Mouse (Mus musculus) heart, embryonic 16.5 days (tissue): Measurements from ENCODE around the gene Adamts9. TPM values are rescaled to one million over a fixed set of nuclear protein-coding genes. Genes with fewer than 3 reads are reported as not detected.

ENCODE experiments used
- ATAC-seq: fragments of 200-750 bp; cut with Nextera tagmentation; replicated peaks from 2 replicates; pipeline ENCODE4 v1.8.0; 2017; ENCODE audit warnings: moderate number of reproducible peaks; ENCODE audit not compliant: insufficient read depth, low FRiP score; ENCODE audit errors: extremely low read depth
- H3K27ac ChIP-seq: fragments of 300-500 bp; sonication (generic); 2 replicates; pipeline ENCODE4 v1.5.1; 2014; ENCODE audit warnings: mild to moderate bottlenecking, low read length, control low read depth, moderate library complexity
- H3K27me3 ChIP-seq: fragments of 300-500 bp; sonication (generic); 2 replicates; pipeline ENCODE4 v1.6.1; 2014; ENCODE audit warnings: low read length, mixed read lengths; ENCODE audit not compliant: control insufficient read depth, insufficient read depth
- H3K36me3 ChIP-seq: fragments of 300-500 bp; sonication (generic); 2 replicates; pipeline ENCODE4 v1.6.1; 2014; ENCODE audit not compliant: control insufficient read depth, insufficient read depth
- H3K4me1 ChIP-seq: fragments of 300-500 bp; sonication (generic); 2 replicates; pipeline ENCODE4 v1.6.1; 2014; ENCODE audit warnings: low read length, mixed read lengths; ENCODE audit not compliant: control insufficient read depth, insufficient read depth
- H3K4me2 ChIP-seq: fragments of 300-500 bp; sonication (generic); 2 replicates; pipeline ENCODE4 v1.6.1; 2014; ENCODE audit warnings: low read depth, mild to moderate bottlenecking, control low read depth, low read length
- H3K4me3 ChIP-seq: fragments of 300-500 bp; sonication (generic); 2 replicates; pipeline ENCODE4 v1.5.1; 2014; ENCODE audit warnings: mild to moderate bottlenecking, control low read depth, low read length
- H3K9ac ChIP-seq: fragments of 300-500 bp; sonication (generic); 2 replicates; pipeline ENCODE4 v1.6.1; 2014; ENCODE audit warnings: low read length, control low read depth
- H3K9me3 ChIP-seq: fragments of 300-500 bp; sonication (generic); replicated peaks from 2 replicates; pipeline ENCODE4 v1.6.1; 2016; ENCODE audit warnings: low read length; ENCODE audit not compliant: control insufficient read depth
- WGBS: fragments of 180-500 bp; shearing (Covaris S2); extraction: QIAGEN DNeasy Blood & Tissue Kit; methylation state at CpG from one replicate; pipeline ENCODE4 v1.1.7; 2014; 5-methylcytosine and 5-hydroxymethylcytosine counted together
- polyA plus RNA-seq: library from polyadenylated mRNA; unstranded; fragments of >200 nt; fragmentation: Nextera tagmentation; extraction: Ambion mirVana; gene quantifications from 2 replicates; pipeline ENCODE4 v1.2.1, GENCODE M21; 2015

Gene Adamts9
- polyA plus RNA-seq, 1 experiment from 2014 or later, result 6.3 TPM

DNA sequence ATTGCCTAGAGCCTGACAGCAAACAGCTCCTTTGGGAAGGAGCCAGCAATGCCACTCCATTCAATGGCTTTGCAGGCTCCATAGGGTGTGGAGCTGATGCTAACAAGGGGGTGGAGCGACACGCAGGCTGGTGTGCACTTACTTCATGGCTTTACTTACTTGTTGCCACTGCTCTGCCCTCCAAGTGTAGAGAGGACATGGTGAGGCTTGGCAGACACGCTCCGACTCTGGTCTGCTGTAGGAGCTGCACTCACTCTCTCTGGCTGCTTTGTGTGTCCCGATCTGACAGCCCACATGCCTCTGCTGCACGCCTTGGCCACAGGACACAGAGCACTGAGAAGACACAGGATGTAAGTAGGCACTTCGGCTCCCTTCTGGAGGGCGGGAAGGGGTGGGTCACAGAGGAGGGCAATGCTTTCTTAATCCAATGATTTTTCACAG lies 127.0 kb downstream of the Adamts9 start, which contains the start of gene A730049H05Rik:
TSS of gene A730049H05Rik (plus strand) at position 168 of the 441 bp plus-strand sequence.
- WGBS, result 22% methylated on average over 8 of the region's 8 CpGs
- ATAC-seq, result peak; percentile 89
- peak within 1 kb of the TSS; percentile 15 for H3K4me3 ChIP-seq
- H3K36me3 ChIP-seq, result peaks cover 15% of the 10 kb centered on the region
- H3K27me3 ChIP-seq, result no peaks in the 10 kb centered on the region
- peak within 1 kb of the TSS; percentile 45 for H3K4me2 ChIP-seq
- peaks cover 19% of the 10 kb centered on the region for H3K4me1 ChIP-seq
- H3K9ac ChIP-seq, result peak within 1 kb of the TSS; percentile 8; the same call in 1 of the 2 replicates
- no peaks in the 10 kb centered on the region for H3K9me3 ChIP-seq
- peak within 1 kb of the TSS; percentile 50 for H3K27ac ChIP-seq

DNA sequence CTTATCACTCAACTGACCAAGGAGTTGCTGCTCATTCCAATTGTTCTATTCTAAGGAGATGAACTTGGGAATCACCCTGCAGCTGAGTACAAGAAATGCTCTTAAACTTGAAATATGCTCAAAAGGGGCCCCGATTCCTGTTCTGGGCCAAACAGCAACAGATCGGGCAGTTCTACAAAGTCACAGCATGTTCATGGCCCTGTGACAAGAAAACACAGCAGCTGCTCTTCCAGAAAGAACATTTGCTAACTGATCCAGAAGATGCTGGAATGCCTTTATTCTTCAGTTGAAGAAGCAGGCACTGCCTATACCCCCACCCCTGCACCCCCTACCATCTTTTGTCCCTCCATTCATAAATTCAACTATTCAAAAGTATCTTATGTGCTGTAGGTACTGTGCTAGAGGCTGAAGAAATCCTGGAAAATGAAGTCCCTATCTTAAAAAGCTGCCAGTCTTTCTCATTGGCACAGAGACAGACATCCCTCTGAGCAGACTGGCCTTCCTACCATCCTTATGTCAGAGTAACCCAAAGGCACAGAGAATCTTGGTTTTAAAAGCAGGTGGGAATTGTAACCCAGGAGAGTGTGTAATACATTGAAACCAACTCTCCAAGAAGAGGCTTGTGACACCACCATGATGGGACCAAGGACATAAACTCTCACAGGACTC lies 130.5 kb downstream of the Adamts9 start:
- Histone ChIP-seq H3K27me3 (no peaks in the 10 kb centered on the region), H3K36me3 (peaks cover 17% of the 10 kb centered on the region), H3K9ac (no peak overlapping the region), H3K4me1 (peaks cover 19% of the 10 kb centered on the region), H3K9me3 (no peaks in the 10 kb centered on the region), H3K4me2 (no peak overlapping the region), H3K4me3 (no peak overlapping the region), H3K27ac (no peak overlapping the region)
- ATAC-seq, result no peak
- 59% methylated on average over 2 of the region's 2 CpGs for WGBS

DNA sequence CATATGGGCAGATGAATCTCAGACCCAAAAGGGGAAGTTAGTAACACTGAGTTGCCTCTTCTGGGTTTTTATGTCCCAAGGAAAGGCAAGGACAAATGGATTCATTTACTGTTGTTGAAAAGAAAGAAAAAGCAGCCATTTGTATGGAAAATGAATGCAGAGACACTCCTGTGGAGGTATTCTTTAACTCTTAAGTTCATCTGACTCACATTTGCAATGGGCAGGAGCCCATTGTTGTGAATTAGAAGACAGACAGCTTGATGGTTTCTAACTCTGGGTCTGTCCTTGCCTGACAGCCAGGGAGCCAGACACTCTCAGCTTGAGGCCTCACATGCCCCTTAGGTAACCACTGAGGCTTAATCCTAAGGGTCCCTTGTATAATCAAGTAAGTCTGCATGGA lies 131.7 kb downstream of the Adamts9 start:
- peaks cover 25% of the 10 kb centered on the region for H3K36me3 ChIP-seq
- no peak overlapping the region for H3K27ac ChIP-seq
- no peak for ATAC-seq
- H3K9ac ChIP-seq, result no peak overlapping the region
- H3K4me1 ChIP-seq, result peaks cover 18% of the 10 kb centered on the region
- no peaks in the 10 kb centered on the region for H3K27me3 ChIP-seq
- H3K4me3 ChIP-seq, result no peak overlapping the region
- no peaks in the 10 kb centered on the region for H3K9me3 ChIP-seq
- no peak overlapping the region for H3K4me2 ChIP-seq

GRCm38 (mm10) chr6:92810628-92811027 lies 132.7 kb downstream of the Adamts9 start:
- no peaks in the 10 kb centered on the region for H3K27me3 ChIP-seq
- 96% methylated on average over 2 of the region's 2 CpGs for WGBS
- no peak overlapping the region for H3K9ac ChIP-seq
- H3K4me3 ChIP-seq, result no peak overlapping the region
- no peak for ATAC-seq
- H3K4me2 ChIP-seq, result no peak overlapping the region
- no peaks in the 10 kb centered on the region for H3K9me3 ChIP-seq
- H3K27ac ChIP-seq, result no peak overlapping the region
- H3K36me3 ChIP-seq, result peaks cover 32% of the 10 kb centered on the region
- H3K4me1 ChIP-seq, result peaks cover 13% of the 10 kb centered on the region

DNA sequence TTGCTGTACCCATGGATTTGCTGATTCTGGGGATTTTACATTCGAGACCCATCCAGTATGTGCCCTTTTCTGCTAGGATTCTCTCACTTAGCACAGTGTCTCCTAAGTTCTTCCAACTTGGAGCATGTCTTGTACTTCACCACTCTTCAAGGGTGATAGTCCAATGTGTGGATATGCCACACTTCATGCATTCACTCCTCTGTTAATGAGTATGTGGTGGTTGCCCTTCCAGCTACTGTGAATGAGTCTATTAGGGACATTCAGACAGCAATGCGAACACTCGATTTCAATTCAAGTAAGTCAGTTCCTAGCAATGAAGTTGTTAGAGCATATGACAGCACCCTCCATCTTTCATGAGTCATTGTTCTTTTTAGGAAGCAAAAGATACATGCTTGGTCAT lies 133.5 kb downstream of the Adamts9 start:
- Histone ChIP-seq H3K4me2 (no peak overlapping the region), H3K4me1 (peaks cover 12% of the 10 kb centered on the region), H3K9ac (no peak overlapping the region), H3K36me3 (peaks cover 33% of the 10 kb centered on the region), H3K27ac (no peak overlapping the region), H3K4me3 (no peak overlapping the region), H3K9me3 (no peaks in the 10 kb centered on the region), H3K27me3 (no peaks in the 10 kb centered on the region)
- no peak for ATAC-seq
- 92% methylated on average over 3 of the region's 3 CpGs for WGBS

- no peak for ATAC-seq
- H3K36me3 ChIP-seq, result peaks cover 26% of the 10 kb centered on the region
- 83% methylated on average over 3 of the region's 3 CpGs for WGBS
These were observed 138.9 kb downstream of the Adamts9 start for GRCm38 (mm10) chr6:92804254-92804971.

GRCm38 (mm10) chr6:92803213-92803612 lies 140.1 kb downstream of the Adamts9 start:
- no peak overlapping the region for H3K4me3 ChIP-seq
- ATAC-seq, result peak; percentile 85
- WGBS, result 35% methylated on average over 6 of the region's 6 CpGs

More at GRCm38 (mm10) chr6:92804254-92804971, 138.9 kb downstream of the Adamts9 start:
- H3K4me3 ChIP-seq, result no peak overlapping the region
- H3K27ac ChIP-seq, result no peak overlapping the region; the same call in 1 of the 2 replicates
- no peaks in the 10 kb centered on the region for H3K27me3 ChIP-seq
- peaks cover 19% of the 10 kb centered on the region for H3K4me1 ChIP-seq
- no peak overlapping the region for H3K9ac ChIP-seq
- H3K9me3 ChIP-seq, result no peaks in the 10 kb centered on the region
- no peak overlapping the region for H3K4me2 ChIP-seq

GRCm38 (mm10) chr6:92802421-92802820 lies 140.9 kb downstream of the Adamts9 start:
- WGBS, result 92% methylated on average over 11 of the region's 11 CpGs
- ATAC-seq, result no peak
- H3K36me3 ChIP-seq, result peaks cover 30% of the 10 kb centered on the region
- no peaks in the 10 kb centered on the region for H3K27me3 ChIP-seq
- H3K4me2 ChIP-seq, result no peak overlapping the region
- H3K27ac ChIP-seq, result no peak overlapping the region
- no peak overlapping the region for H3K4me3 ChIP-seq
- H3K9ac ChIP-seq, result no peak overlapping the region
- peaks cover 18% of the 10 kb centered on the region for H3K4me1 ChIP-seq
- H3K9me3 ChIP-seq, result no peaks in the 10 kb centered on the region

More at GRCm38 (mm10) chr6:92803213-92803612, 140.1 kb downstream of the Adamts9 start:
- Histone ChIP-seq H3K36me3 (peaks cover 26% of the 10 kb centered on the region), H3K27ac (peak overlapping the region; percentile 66), H3K4me1 (peaks cover 19% of the 10 kb centered on the region), H3K4me2 (no peak overlapping the region), H3K27me3 (no peaks in the 10 kb centered on the region), H3K9ac (no peak overlapping the region), H3K9me3 (no peaks in the 10 kb centered on the region)

- peaks cover 30% of the 10 kb centered on the region for H3K36me3 ChIP-seq
- no peaks in the 10 kb centered on the region for H3K9me3 ChIP-seq
- 83% methylated on average over 2 of the region's 2 CpGs for WGBS
- H3K9ac ChIP-seq, result no peak overlapping the region
- H3K27ac ChIP-seq, result no peak overlapping the region
- H3K27me3 ChIP-seq, result no peaks in the 10 kb centered on the region
- no peak for ATAC-seq
- no peak overlapping the region for H3K4me2 ChIP-seq
- H3K4me1 ChIP-seq, result peaks cover 17% of the 10 kb centered on the region
- H3K4me3 ChIP-seq, result no peak overlapping the region
These were observed 141.8 kb downstream of the Adamts9 start for GRCm38 (mm10) chr6:92801462-92801861.
